Mouse (Mus musculus) stomach, embryonic 14.5 days (tissue): ENCODE data around the gene Etfrf1. TPM values are rescaled to one million over a fixed set of nuclear protein-coding genes. Genes with fewer than 3 reads are reported as not detected.
A peak's percentile ranks its signal among the peaks of the same experiment; 100 is the strongest.

ENCODE experiments used
- ATAC-seq: fragments of 200-750 bp; cut with Nextera tagmentation; 2 replicates; pipeline ENCODE4 v1.8.0; 2017; ENCODE audit warnings: low read depth, moderate TSS enrichment; ENCODE audit not compliant: insufficient number of reproducible peaks, insufficient read depth, low FRiP score
- H3K27ac ChIP-seq: fragments of 300-500 bp; sonication (generic); 2 replicates; pipeline ENCODE4 v1.5.1; 2014; ENCODE audit warnings: mild to moderate bottlenecking, low read length, moderate library complexity, mixed read lengths
- H3K27me3 ChIP-seq: fragments of 300-500 bp; sonication (generic); 2 replicates; pipeline ENCODE4 v1.6.1; 2014; ENCODE audit warnings: low read length, control low read depth, mixed read lengths; ENCODE audit not compliant: control insufficient read depth, insufficient read depth
- H3K36me3 ChIP-seq: fragments of 300-500 bp; sonication (generic); 2 replicates; pipeline ENCODE4 v1.6.1; 2014; ENCODE audit warnings: mild to moderate bottlenecking, control low read depth, low read length, moderate library complexity, mixed read lengths; ENCODE audit not compliant: control insufficient read depth, insufficient read depth
- H3K4me1 ChIP-seq: fragments of 300-500 bp; sonication (generic); 2 replicates; pipeline ENCODE4 v1.6.1; 2014; ENCODE audit warnings: low read length, control low read depth, mixed read lengths; ENCODE audit not compliant: control insufficient read depth, insufficient read depth
- H3K4me2 ChIP-seq: fragments of 300-500 bp; sonication (generic); replicated peaks from 2 replicates; pipeline ENCODE4 v1.6.1; 2014; ENCODE audit warnings: low read depth, low read length, control low read depth
- H3K4me3 ChIP-seq: fragments of 300-500 bp; sonication (generic); 2 replicates; pipeline ENCODE4 v1.5.1; 2014; ENCODE audit warnings: low read depth, low read length, control low read depth
- H3K9ac ChIP-seq: fragments of 300-500 bp; sonication (generic); replicated peaks from 2 replicates; pipeline ENCODE4 v1.6.1; 2014; ENCODE audit warnings: low read depth, mild to moderate bottlenecking, control low read depth, low read length, moderate library complexity, mixed read lengths
- H3K9me3 ChIP-seq: fragments of 300-500 bp; sonication (generic); 2 replicates; pipeline ENCODE4 v1.6.1; 2016; ENCODE audit warnings: low read depth, low read length, control low read depth; ENCODE audit not compliant: control insufficient read depth
- WGBS: fragments of 180-500 bp; shearing (Covaris S2); extraction: QIAGEN DNeasy Blood & Tissue Kit; methylation state at CpG from one replicate; pipeline ENCODE4 v1.1.7; 2014; 5-methylcytosine and 5-hydroxymethylcytosine counted together
- polyA plus RNA-seq: library from polyadenylated mRNA; unstranded; fragments of >200 nt; fragmentation: Nextera tagmentation; extraction: Ambion mirVana; gene quantifications from 2 replicates; pipeline ENCODE4 v1.2.1, GENCODE M21; 2014

Etfrf1 gene
- polyA plus RNA-seq, 1 experiment from 2014 or later, result 30.3 TPM

GRCm38 (mm10) chr6:145256701-145257073 is 45.8 kb downstream of the Etfrf1 start:
- no peak for ATAC-seq
- 29% methylated on average over 2 of the region's 2 CpGs for WGBS
- peaks cover 4% of the 10 kb centered on the region; the same call in 1 of the 2 replicates for H3K4me1 ChIP-seq
- H3K9me3 ChIP-seq, result no peaks in the 10 kb centered on the region
- H3K9ac ChIP-seq, result no peak overlapping the region
- no peaks in the 10 kb centered on the region for H3K27me3 ChIP-seq
- H3K27ac ChIP-seq, result peak overlapping the region; percentile 33; the same call in 1 of the 2 replicates
- no peak overlapping the region for H3K4me3 ChIP-seq
- no peaks in the 10 kb centered on the region for H3K36me3 ChIP-seq
- no peak overlapping the region for H3K4me2 ChIP-seq

- Histone ChIP-seq H3K27me3 (no peaks in the 10 kb centered on the region), H3K27ac (no peak overlapping the region), H3K36me3 (no peaks in the 10 kb centered on the region), H3K9ac (no peak overlapping the region), H3K9me3 (no peaks in the 10 kb centered on the region), H3K4me3 (no peak overlapping the region), H3K4me2 (no peak overlapping the region), H3K4me1 (no peaks in the 10 kb centered on the region)
- 80% methylated on average over 7 of the region's 7 CpGs for WGBS
- no peak for ATAC-seq
These were observed 51.4 kb downstream of the Etfrf1 start for GRCm38 (mm10) chr6:145262314-145262713.

Other genes starting within 250 kb of the Etfrf1 start
- 10.9 and 11.8 TPM in 2 replicates for gene Bcat1, start 134.9 kb upstream of the Etfrf1 start, polyA plus RNA-seq
- gene Lrmp, start 95.5 kb upstream of the Etfrf1 start, polyA plus RNA-seq, result 6.2 and 6.5 TPM in 2 replicates
- 0.73 and 0.74 TPM in 2 replicates for gene Casc1, start 129 bp upstream of the Etfrf1 start, polyA plus RNA-seq
- 81.1 and 87.9 TPM in 2 replicates for gene Kras, start 39.1 kb downstream of the Etfrf1 start, polyA plus RNA-seq